Mouse (Mus musculus): ENCODE measurements around the gene Ranbp10.

Ranbp10 gene

GRCm38 (mm10) chr8:105789626-105790025 is 37.5 kb downstream of the Ranbp10 start:
- no peak for DNase-seq (ENCODE audit: low read depth, low spot score)

- DNase-seq (ENCODE audit: low read depth, low spot score), result peak; percentile 28
Measured at GRCm38 (mm10) chr8:105788927-105789326, 38.2 kb downstream of the Ranbp10 start.

- peak; percentile 81 for DNase-seq (ENCODE audit: low read depth, low spot score)
Measured at GRCm38 (mm10) chr8:105788241-105788640, 38.9 kb downstream of the Ranbp10 start.

- DNase-seq (ENCODE audit: low read depth, low spot score), result no peak
Measured at GRCm38 (mm10) chr8:105780298-105780697, 46.9 kb downstream of the Ranbp10 start.

- no peak for DNase-seq (ENCODE audit: low read depth, low spot score)
Measured at GRCm38 (mm10) chr8:105777833-105778232, 49.3 kb downstream of the Ranbp10 start.

- no peak for DNase-seq (ENCODE audit: low read depth, low spot score)
Measured at GRCm38 (mm10) chr8:105774498-105774897, 52.7 kb downstream of the Ranbp10 start.

- DNase-seq (ENCODE audit: low read depth, low spot score), result no peak
Measured at GRCm38 (mm10) chr8:105773441-105773861, 53.7 kb downstream of the Ranbp10 start.

- no peak for DNase-seq (ENCODE audit: low read depth, low spot score)
Measured at GRCm38 (mm10) chr8:105771398-105772175, 55.6 kb downstream of the Ranbp10 start.

- peak; percentile 54 for DNase-seq (ENCODE audit: low read depth, low spot score)
Measured at GRCm38 (mm10) chr8:105770609-105771008, 56.5 kb downstream of the Ranbp10 start.

- DNase-seq (ENCODE audit: low read depth, low spot score), result no peak
Measured at GRCm38 (mm10) chr8:105768485-105769257, 58.5 kb downstream of the Ranbp10 start.

GRCm38 (mm10) chr8:105758277-105759108 is 68.7 kb downstream of the Ranbp10 start, which contains the start of gene Gfod2:
Gene Gfod2, minus strand, starts transcription at chr8:105758664.
- peak; percentile 97 for DNase-seq (ENCODE audit: low read depth, low spot score)

- DNase-seq (ENCODE audit: low read depth, low spot score), result no peak
Measured at GRCm38 (mm10) chr8:105757796-105758276, 69.3 kb downstream of the Ranbp10 start.

- DNase-seq (ENCODE audit: low read depth, low spot score), result no peak
Measured at GRCm38 (mm10) chr8:105754688-105755087, 72.5 kb downstream of the Ranbp10 start.

- no peak for DNase-seq (ENCODE audit: low read depth, low spot score)
Measured at GRCm38 (mm10) chr8:105753916-105754315, 73.2 kb downstream of the Ranbp10 start.

GRCm38 (mm10) chr8:105750606-105751005 is 76.5 kb downstream of the Ranbp10 start:
- DNase-seq (ENCODE audit: low read depth, low spot score), result no peak

- no peak for DNase-seq (ENCODE audit: low read depth, low spot score)
Measured at GRCm38 (mm10) chr8:105743301-105743700, 83.8 kb downstream of the Ranbp10 start.

- no peak for DNase-seq (ENCODE audit: low read depth, low spot score)
Measured at GRCm38 (mm10) chr8:105739216-105739615, 87.9 kb downstream of the Ranbp10 start.

GRCm38 (mm10) chr8:105732186-105732585 is 95.0 kb downstream of the Ranbp10 start:
- no peak for DNase-seq (ENCODE audit: low read depth, low spot score)

GRCm38 (mm10) chr8:105727397-105728124 is 99.6 kb downstream of the Ranbp10 start:
- DNase-seq (ENCODE audit: low read depth, low spot score), result peak; percentile 54

- no peak for DNase-seq (ENCODE audit: low read depth, low spot score)
Measured at GRCm38 (mm10) chr8:105725726-105726125, 101.4 kb downstream of the Ranbp10 start.

GRCm38 (mm10) chr8:105722861-105723260 is 104.3 kb downstream of the Ranbp10 start:
- DNase-seq (ENCODE audit: low read depth, low spot score), result no peak
